Mouse (Mus musculus): ENCODE measurements at regions not wholly inside any gene's neighbourhood (a gene's known extent, or its start where the extent isn't known, plus 50 kb on each side); places are given as distances from the start of the nearest gene placed in this dataset. TPM values are rescaled to one million over a fixed set of nuclear protein-coding genes. Genes with fewer than 3 reads are reported as not detected.

GRCm38 (mm10) chr3:137795754-137796315 is 68.5 kb upstream of the H2afz start:
- no peak for DNase-seq (ENCODE audit: low spot score)

GRCm38 (mm10) chr3:137798769-137799168 is 65.5 kb upstream of the H2afz start:
- no peak for DNase-seq (ENCODE audit: low spot score)

- no peak for DNase-seq (ENCODE audit: low spot score)
Observed at GRCm38 (mm10) chr3:137801402-137802020, 62.8 kb upstream of the H2afz start.

GRCm38 (mm10) chr3:137807423-137807822 is 56.9 kb upstream of the H2afz start:
- no peak for DNase-seq (ENCODE audit: low spot score)

- no peak for DNase-seq (ENCODE audit: low spot score)
Observed at GRCm38 (mm10) chr3:137807913-137808684, 56.2 kb upstream of the H2afz start.

GRCm38 (mm10) chr3:137810123-137810522 is 54.2 kb upstream of the H2afz start:
- DNase-seq (ENCODE audit: low spot score), result no peak

Small RNA genes lying in the stretch of these regions (microRNA-seq; reads per million reads assigned to microRNA genes)
- not detected for gene Mir6380

Data from heart, adult 8-10 months (tissue).